Mouse (Mus musculus) lung, postnatal 0 days (tissue): Measurements from ENCODE around the gene Zfp704. TPM values are rescaled to one million over a fixed set of nuclear protein-coding genes. Genes with fewer than 3 reads are reported as not detected.
"Not testable (repeated sequence)": the region's sequence is repeated elsewhere in the genome, so short reads cannot be mapped to it uniquely, and the experiment has no call there.

Experiments used
- ATAC-seq: fragments of 200-750 bp; cut with Nextera tagmentation; 2 replicates; pipeline ENCODE4 v1.8.0; 2017; ENCODE audit warnings: moderate library complexity
- DNase-seq: peaks from one replicate; pipeline ENCODE4 v3.0.0-alpha.2; 2016; ENCODE audit warnings: low spot score
- H3K27ac ChIP-seq: fragments of 300-500 bp; sonication (generic); 2 replicates; pipeline ENCODE4 v1.5.1; 2014; ENCODE audit warnings: antibody characterized with exemption, mild to moderate bottlenecking, low read length, mixed read lengths
- H3K27me3 ChIP-seq: fragments of 300-500 bp; sonication (generic); replicated peaks from 2 replicates; pipeline ENCODE4 v1.6.1; 2014; ENCODE audit warnings: low read length, mixed read lengths; ENCODE audit not compliant: insufficient read depth
- H3K36me3 ChIP-seq: fragments of 300-500 bp; sonication (generic); 2 replicates; pipeline ENCODE4 v1.6.1; 2014; ENCODE audit warnings: low read length, mixed read lengths; ENCODE audit not compliant: insufficient read depth
- H3K4me1 ChIP-seq: fragments of 300-500 bp; sonication (generic); 2 replicates; pipeline ENCODE4 v1.6.1; 2014; ENCODE audit warnings: antibody characterized with exemption, low read depth, low read length, mixed read lengths; ENCODE audit not compliant: insufficient read depth
- H3K4me2 ChIP-seq: fragments of 300-500 bp; sonication (generic); replicated peaks from 2 replicates; pipeline ENCODE4 v1.6.1; 2014; ENCODE audit warnings: low read depth, mild to moderate bottlenecking, low read length, moderate library complexity, mixed read lengths
- H3K4me3 ChIP-seq: fragments of 300-500 bp; sonication (generic); 2 replicates; pipeline ENCODE4 v1.5.1; 2014; ENCODE audit warnings: low read depth, low read length
- H3K9ac ChIP-seq: fragments of 300-500 bp; sonication (generic); replicated peaks from 2 replicates; pipeline ENCODE4 v1.6.1; 2014; ENCODE audit warnings: low read depth, mild to moderate bottlenecking
- H3K9me3 ChIP-seq: fragments of 300-500 bp; sonication (generic); 2 replicates; pipeline ENCODE4 v1.6.1; 2016; ENCODE audit warnings: low read length, mixed read lengths
- CTCF ChIP-seq: IDR thresholded peaks from 2 replicates; pipeline ENCODE4 v1.5.1; 2016; ENCODE audit warnings: antibody characterized with exemption, mild to moderate bottlenecking
- EP300 ChIP-seq: IDR thresholded peaks from 2 replicates; pipeline ENCODE4 v1.6.1; 2016; ENCODE audit warnings: antibody characterized with exemption, mild to moderate bottlenecking, control low read depth
- WGBS: fragments of 180-500 bp; shearing (Covaris S2); extraction: QIAGEN DNeasy Blood & Tissue Kit; methylation state at CpG from one replicate; pipeline ENCODE4 v1.1.7; 2014; 5-methylcytosine and 5-hydroxymethylcytosine counted together
- polyA plus RNA-seq: library from polyadenylated mRNA; unstranded; fragments of >200 nt; fragmentation: Nextera tagmentation; extraction: Ambion mirVana; gene quantifications from 2 replicates; pipeline ENCODE4 v1.2.1, GENCODE M21; 2015

Gene Zfp704
- polyA plus RNA-seq, 1 experiment from 2014 or later, result 5.9 TPM

DNA sequence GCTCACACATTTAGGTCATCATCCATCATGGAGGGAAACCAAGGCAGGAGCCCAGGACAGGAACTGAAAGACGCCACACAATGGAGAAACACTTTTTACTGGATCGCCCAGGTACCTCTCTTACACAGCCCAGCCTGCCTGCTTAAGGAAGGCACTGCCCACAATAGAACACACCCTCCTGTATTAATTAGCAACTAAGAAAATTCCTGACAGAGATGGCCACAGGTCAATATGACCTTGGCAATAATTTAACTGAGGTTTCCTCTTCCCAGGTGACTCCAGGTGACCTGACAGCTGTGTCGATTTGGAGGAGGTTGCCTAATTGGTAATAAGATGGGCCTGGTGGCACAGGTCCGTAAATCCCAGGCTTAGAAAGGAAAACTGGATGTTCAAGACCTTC, 33.0 kb downstream of the Zfp704 start:
- Histone ChIP-seq H3K9me3 (no peaks in the 10 kb centered on the region), H3K27ac (no peak overlapping the region), H3K36me3 (no peaks in the 10 kb centered on the region), H3K4me3 (no peak overlapping the region), H3K9ac (no peak overlapping the region), H3K4me1 (peaks cover 21% of the 10 kb centered on the region; the same call in 1 of the 2 replicates), H3K4me2 (no peak overlapping the region), H3K27me3 (no peaks in the 10 kb centered on the region)
- TF ChIP-seq EP300 (no peak), CTCF (no peak)
- ATAC-seq (no peak), DNase-seq (no peak)
- 80% methylated on average over 4 of the region's 4 CpGs for WGBS

DNA sequence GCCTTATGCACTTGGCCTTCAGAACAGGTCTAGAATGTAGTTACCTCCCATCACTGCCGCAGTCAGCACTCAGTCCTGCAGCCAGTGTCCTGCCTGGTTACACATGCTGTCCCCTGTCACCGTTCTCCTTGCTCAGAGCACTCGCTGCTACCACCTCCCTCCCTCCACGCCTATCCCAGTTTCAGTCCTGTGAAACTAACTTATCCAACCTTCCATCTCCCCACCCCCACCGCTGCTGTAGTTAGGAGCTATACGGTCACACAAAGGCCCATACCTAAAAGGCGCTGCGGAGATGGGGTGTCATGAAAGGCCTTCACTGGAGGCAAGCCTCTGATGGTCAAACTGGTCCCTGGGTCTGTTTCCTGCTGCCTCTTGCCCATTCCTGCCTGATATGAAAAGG, 35.6 kb downstream of the Zfp704 start:
- 72% methylated on average over 8 of the region's 8 CpGs for WGBS
- H3K4me2 ChIP-seq, result no peak overlapping the region

GRCm38 (mm10) chr3:9573581-9573980, 36.3 kb downstream of the Zfp704 start:
- ATAC-seq, result peak; percentile 89
- Histone ChIP-seq H3K9ac (no peak overlapping the region), H3K4me3 (no peak overlapping the region), H3K27ac (no peak overlapping the region), H3K4me2 (no peak overlapping the region), H3K36me3 (no peaks in the 10 kb centered on the region), H3K9me3 (no peaks in the 10 kb centered on the region), H3K4me1 (peaks cover 6% of the 10 kb centered on the region; the same call in 1 of the 2 replicates), H3K27me3 (no peaks in the 10 kb centered on the region)
- peak; percentile 44; the same call in 1 of the 2 replicates for TF ChIP-seq EP300
- no peak for TF ChIP-seq CTCF
- DNase-seq, result peak; percentile 93
- WGBS, result 13% methylated on average over 6 of the region's 6 CpGs

More for the DNA sequence above, 35.6 kb downstream of the Zfp704 start:
- ATAC-seq (no peak), DNase-seq (no peak)
- peaks cover 13% of the 10 kb centered on the region; the same call in 1 of the 2 replicates for H3K4me1 ChIP-seq
- TF ChIP-seq CTCF (no peak), EP300 (no peak)
- no peaks in the 10 kb centered on the region for H3K9me3 ChIP-seq
- H3K36me3 ChIP-seq, result no peaks in the 10 kb centered on the region
- no peaks in the 10 kb centered on the region for H3K27me3 ChIP-seq
- no peak overlapping the region for H3K27ac ChIP-seq
- H3K9ac ChIP-seq, result no peak overlapping the region
- no peak overlapping the region for H3K4me3 ChIP-seq

GRCm38 (mm10) chr3:9572261-9572660, 37.6 kb downstream of the Zfp704 start:
- H3K9ac ChIP-seq, result no peak overlapping the region
- no peak for TF ChIP-seq EP300
- TF ChIP-seq CTCF, result no peak
- peaks cover 6% of the 10 kb centered on the region; the same call in 1 of the 2 replicates for H3K4me1 ChIP-seq
- H3K27me3 ChIP-seq, result no peaks in the 10 kb centered on the region
- DNase-seq (peak; percentile 29), ATAC-seq (no peak)
- no peak overlapping the region for H3K4me3 ChIP-seq
- H3K9me3 ChIP-seq, result no peaks in the 10 kb centered on the region
- no peak overlapping the region for H3K27ac ChIP-seq
- no peak overlapping the region for H3K4me2 ChIP-seq
- WGBS, result 50% methylated on average over 8 of the region's 8 CpGs
- no peaks in the 10 kb centered on the region for H3K36me3 ChIP-seq

DNA sequence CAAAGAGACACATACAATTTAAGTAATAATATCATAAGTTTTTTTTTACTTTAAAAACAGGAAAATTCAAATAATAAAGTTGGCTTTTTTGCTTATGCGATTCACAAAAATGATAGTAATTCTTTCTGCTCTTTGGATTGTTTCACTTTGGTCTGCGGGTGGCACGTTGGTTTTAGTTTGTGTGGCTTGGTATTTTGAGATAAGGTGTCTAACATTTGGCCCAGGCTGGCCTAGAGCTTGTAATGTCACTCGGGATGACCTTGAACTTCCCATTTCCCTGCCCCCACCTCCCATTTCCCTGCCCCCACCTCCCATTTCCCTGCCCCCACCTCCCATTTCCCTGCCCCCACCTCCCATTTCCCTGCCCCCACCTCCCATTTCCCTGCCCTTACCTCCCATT, 39.1 kb downstream of the Zfp704 start:
- Histone ChIP-seq H3K4me1 (peaks cover 6% of the 10 kb centered on the region; the same call in 1 of the 2 replicates), H3K9ac (no peak overlapping the region), H3K36me3 (no peaks in the 10 kb centered on the region), H3K4me3 (no peak overlapping the region), H3K4me2 (no peak overlapping the region), H3K9me3 (no peaks in the 10 kb centered on the region), H3K27ac (no peak overlapping the region), H3K27me3 (no peaks in the 10 kb centered on the region)
- no peak for ATAC-seq
- 87% methylated on average over 4 of the region's 4 CpGs for WGBS
- DNase-seq, result no peak
- TF ChIP-seq EP300 (no peak), CTCF (no peak)

DNA sequence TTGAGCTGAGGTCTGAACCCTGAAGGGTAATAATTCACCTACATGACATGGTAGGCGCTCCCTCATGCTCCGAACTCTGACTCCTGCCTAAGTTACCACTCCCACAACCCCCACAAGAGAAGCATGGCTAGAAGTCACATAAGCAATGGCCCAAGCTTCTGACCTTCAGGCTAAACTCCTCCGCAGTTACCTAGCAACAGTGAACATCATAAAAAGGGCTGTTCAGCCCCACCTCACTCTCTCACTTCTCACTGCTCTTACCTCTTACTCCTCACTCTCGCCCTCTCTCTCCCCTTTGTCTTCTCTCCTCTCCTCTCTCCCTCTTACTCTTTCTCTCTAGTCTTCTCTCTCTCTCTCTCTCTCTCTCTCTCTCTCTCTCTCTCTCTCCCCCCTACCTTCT, 40.2 kb downstream of the Zfp704 start:
- H3K4me1 ChIP-seq, H3K27me3 ChIP-seq, H3K4me2 ChIP-seq, H3K9ac ChIP-seq, H3K4me3 ChIP-seq, ATAC-seq, H3K9me3 ChIP-seq, H3K27ac ChIP-seq, H3K36me3 ChIP-seq, DNase-seq: not testable (repeated sequence)
- 95% methylated on average over 4 of the region's 4 CpGs for WGBS

GRCm38 (mm10) chr3:9568565-9569228, 41.2 kb downstream of the Zfp704 start:
- ATAC-seq, result no peak
- WGBS, result 66% methylated on average over 10 of the region's 10 CpGs

More at GRCm38 (mm10) chr3:9568565-9569228, 41.2 kb downstream of the Zfp704 start:
- Histone ChIP-seq H3K4me3 (no peak overlapping the region), H3K27me3 (no peaks in the 10 kb centered on the region), H3K9ac (no peak overlapping the region), H3K27ac (no peak overlapping the region), H3K4me1 (no peaks in the 10 kb centered on the region), H3K4me2 (no peak overlapping the region), H3K9me3 (no peaks in the 10 kb centered on the region), H3K36me3 (no peaks in the 10 kb centered on the region)
- TF ChIP-seq EP300, result no peak
- no peak for TF ChIP-seq CTCF
- DNase-seq, result no peak
